Mouse (Mus musculus): ENCODE results near the gene Cntfr. TPM values are rescaled to one million over a fixed set of nuclear protein-coding genes. Genes with fewer than 3 reads are reported as not detected.
"Not testable (repeated sequence)": the region's sequence is repeated elsewhere in the genome, so short reads cannot be mapped to it uniquely, and the experiment has no call there.

Cntfr gene
- total RNA-seq, 2 experiments from 2014 or later, result 3.9 to 4.0 TPM

GRCm38 (mm10) chr4:41708192-41708745, 11.4 kb upstream of the Cntfr start:
- peak; percentile 40 for DNase-seq

GRCm38 (mm10) chr4:41707011-41707535, 10.2 kb upstream of the Cntfr start:
- DNase-seq, result peak; percentile 70

- DNase-seq, result no peak
These were observed 9.2 kb upstream of the Cntfr start for GRCm38 (mm10) chr4:41705922-41706754.

- DNase-seq, result no peak
These were observed 7.8 kb upstream of the Cntfr start for GRCm38 (mm10) chr4:41704651-41705050.

GRCm38 (mm10) chr4:41702226-41702625, 5.3 kb upstream of the Cntfr start:
- DNase-seq, result not testable (repeated sequence)

- DNase-seq, result not testable (repeated sequence)
These were observed 3.3 kb upstream of the Cntfr start for GRCm38 (mm10) chr4:41700224-41700623.

DNA sequence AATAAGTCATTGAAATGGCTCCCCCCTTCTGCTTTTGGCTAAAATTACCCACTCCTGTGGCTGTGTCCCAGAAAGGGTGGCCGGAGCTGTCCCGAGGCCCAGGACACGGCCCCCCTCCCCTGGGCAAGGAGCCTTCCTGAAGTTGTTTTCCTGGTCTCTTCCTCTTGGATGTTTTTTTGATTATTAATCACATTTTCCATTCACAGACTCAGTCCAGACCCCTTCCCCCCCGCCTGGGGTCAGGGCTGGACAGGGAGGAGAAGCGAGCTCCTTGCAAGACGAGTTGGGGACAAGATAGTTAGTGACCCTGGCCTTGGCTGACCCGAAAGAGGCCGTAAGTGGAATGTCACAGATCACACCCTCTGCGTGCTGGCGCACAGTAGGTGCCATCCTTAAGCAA, 2.9 kb upstream of the Cntfr start, which contains the start of gene Il11ra1:
Gene Il11ra1 (plus strand): TSS at position 207 of the 400 bp plus-strand sequence.
- not testable (repeated sequence) for DNase-seq

GRCm38 (mm10) chr4:41698421-41699016, 1.6 kb upstream of the Cntfr start:
- peak; percentile 43 for DNase-seq

DNA sequence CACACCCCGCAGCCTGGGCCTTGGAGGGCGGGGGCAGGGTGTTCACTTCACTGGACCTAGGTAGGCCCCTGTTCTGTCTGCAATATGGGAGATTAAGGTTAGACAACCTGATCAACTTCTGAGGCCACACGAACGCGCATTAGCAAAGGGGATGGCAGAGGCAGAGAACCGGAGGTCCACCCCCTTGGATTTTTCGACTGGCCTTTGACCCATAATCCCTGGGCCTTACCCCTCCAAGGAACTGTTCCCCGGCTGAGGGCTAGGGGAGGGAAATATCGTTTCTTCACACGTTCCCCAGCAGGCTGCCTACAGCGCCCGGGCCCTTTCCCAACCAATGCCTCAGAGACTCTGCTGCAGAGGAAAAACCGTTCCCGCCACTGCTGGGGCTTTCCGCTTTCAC, 437 bp downstream of the Cntfr start:
- not testable (repeated sequence) for DNase-seq

DNA sequence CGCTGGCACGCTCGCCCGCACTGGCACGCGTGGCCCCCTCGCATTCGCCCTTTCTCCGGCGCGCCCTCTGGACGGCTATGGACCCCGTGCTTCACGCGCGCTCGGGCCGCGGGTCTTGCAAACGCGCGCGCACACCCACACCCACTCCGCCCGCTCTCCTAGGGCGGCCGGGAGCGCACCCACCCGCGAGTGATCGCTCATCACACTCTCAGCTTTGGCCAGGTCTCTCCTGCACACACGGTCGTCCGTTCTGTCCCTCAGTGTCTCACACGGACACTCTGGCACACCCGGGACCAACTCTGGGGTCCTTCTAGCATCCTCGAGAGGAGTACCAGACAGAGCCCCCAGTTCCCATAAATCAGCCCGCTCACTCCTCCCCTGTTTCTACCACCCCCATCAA, 1.1 kb downstream of the Cntfr start:
- DNase-seq, result not testable (repeated sequence)

- DNase-seq, result not testable (repeated sequence)
These were observed 3.4 kb downstream of the Cntfr start for GRCm38 (mm10) chr4:41693511-41693910.

DNA sequence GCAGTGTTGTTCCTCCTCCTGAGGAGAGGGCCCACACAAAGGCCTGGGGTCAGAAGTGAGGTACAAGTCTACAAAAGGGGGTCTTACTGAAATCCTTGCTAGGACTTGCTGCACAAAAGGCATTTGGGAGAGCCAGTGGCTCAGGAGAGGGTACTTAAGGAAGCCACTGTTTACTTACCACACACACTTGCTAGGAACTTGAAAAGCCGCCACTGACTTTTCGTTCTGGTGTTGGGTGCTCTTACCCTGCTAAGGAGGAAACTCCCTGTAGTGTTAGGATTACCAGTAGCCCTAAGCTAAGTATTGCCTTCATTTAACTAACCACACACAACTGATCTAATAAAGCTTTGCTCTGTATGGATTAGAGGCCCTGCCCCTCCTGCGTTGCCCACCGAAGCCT, 6.9 kb downstream of the Cntfr start:
- not testable (repeated sequence) for DNase-seq

GRCm38 (mm10) chr4:41688562-41688961, 8.3 kb downstream of the Cntfr start:
- not testable (repeated sequence) for DNase-seq

GRCm38 (mm10) chr4:41685882-41686492, 10.9 kb downstream of the Cntfr start:
- not testable (repeated sequence) for DNase-seq

DNA sequence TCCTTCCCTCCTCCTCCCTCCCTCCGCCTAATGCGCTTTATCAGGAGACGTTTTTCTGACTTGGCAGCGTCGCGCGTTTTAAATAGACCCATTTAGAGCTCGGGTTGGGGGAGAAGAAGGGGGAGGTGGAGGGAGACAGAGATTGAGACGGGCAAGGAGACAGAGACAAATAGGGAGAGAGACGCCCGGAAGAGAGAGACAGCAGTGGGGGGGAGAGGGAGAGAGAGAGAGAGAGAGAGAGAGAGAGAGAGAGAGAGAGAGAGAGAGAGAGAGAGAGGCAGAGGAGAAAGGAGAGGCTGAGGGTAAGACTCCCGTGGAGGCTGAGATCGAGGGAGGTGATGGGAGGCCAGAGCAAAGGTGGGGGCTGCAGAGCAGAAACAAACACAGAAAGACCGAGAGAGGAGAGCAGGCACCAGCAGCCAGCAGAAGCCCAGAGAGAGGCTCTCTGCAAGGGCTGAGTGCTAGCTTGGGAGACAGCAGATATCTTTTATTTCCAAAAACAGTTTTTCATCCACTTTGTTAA, 11.9 kb downstream of the Cntfr start:
- DNase-seq, result not testable (repeated sequence)

DNA sequence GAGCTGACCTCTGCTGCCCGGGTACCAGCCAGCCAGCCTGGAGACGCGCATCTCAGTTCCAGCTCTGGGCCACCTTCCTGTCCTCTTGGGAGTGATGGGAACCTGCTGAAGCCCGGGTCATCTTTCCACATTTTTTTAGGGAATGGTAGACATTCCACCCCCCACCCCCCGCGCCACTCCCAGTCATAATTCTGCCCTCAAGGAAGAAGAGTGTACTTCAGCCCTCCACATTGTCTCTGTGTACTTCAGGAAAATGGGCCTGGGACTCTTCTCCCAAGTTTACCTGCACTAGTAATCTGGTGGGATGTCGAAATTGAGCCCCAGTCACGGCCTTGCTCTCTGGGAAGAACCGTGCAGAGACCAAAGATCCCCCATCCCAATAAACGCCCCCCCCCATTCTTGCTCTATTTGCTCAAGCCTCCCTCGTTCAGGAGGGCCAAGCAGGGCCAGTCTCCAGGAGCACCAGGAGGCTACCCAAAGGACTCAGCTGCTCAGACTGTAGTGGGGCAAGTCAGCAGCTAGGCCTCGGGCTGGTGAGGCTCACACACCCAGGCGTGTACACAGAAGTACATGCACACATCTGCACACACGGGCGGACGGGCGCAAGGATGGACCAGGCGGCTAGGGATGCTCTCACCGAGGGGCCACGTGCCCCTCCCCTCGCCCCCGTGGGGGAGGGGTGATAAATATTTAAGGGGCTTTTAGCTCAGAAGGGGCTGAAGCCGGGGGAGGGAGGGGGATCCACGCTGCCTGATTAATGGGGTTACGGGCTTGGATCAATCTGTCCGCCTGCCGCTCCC, 12.6 kb downstream of the Cntfr start:
- DNase-seq, result not testable (repeated sequence)

- not testable (repeated sequence) for DNase-seq
These were observed 13.6 kb downstream of the Cntfr start for GRCm38 (mm10) chr4:41683303-41683702.

DNA sequence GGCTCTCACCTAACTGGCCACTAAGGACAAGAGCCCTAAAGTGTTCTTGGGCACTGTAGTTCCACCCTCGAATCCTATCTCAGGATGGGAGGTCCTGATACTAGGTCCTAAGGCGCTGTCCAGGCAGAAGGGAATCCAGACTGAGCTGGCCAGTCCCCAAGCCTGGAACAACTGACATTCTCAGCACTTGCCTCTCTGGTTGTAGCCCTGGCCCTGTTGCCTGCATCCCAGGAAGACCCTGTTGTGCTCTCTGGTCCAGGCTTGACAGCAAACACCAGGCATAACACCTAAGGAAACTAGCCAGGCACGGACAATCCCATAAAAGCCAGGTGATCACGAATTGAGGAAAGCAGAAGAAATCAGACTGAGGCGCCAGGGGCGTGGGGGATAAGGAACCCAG, 14.1 kb downstream of the Cntfr start:
- DNase-seq, result no peak

DNA sequence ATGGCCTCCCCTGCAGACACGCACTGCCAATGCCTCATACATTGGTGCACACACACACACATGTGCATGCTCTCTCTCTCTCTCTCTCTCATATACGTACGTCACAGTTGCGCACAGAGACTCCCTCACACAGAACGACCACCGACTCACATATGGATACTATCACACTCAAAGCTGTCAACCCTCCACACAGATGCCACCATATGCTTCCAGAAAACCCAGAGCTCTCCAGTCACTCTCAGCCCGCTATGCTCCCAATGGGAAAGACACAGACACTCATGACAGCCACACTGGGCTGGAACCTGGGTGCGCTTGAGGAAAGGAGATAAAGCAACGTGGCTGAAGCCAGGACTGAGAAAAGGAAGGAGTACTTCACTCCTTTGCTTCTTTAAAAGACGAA, 14.9 kb downstream of the Cntfr start:
- DNase-seq, result no peak

DNA sequence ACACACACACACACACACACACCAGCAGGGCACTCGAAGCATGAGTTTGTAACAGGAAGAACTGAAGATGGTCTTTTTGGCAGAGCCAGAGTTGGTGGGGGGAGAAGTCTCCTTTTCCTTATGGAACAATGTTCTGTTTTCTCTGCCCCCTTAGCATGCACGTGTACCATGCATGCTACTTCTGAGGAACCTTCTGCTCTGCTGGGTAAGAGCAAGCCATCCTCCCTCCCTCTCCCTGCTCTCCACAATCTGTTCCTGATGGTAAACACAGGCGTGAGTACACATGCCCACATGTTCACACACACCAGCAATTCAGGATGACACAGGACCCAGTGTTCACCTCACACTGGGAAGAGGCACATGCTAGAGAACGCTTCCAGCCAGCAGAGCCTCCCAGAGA, 15.7 kb downstream of the Cntfr start:
- no peak for DNase-seq

DNA sequence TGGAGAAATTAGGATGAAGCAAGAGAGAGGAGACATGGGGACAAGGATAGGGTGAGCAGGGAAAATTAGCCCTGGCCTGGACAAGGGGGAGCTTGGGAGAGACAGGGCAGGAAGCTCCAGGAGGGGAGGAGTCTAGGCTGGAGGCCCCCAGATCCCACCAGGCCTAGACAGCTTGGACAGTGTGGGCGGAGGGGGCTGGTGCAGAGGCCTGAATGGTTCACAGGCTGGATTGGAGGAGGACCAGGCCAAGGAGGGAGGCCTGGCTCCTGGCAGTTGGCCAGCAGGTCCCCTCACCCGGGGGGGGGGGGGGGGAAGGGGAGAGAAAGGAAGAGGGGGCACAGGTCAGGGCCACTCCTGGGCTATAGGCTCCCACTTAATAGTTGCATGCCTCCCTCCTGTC, 17.6 kb downstream of the Cntfr start:
- DNase-seq, result no peak

DNA sequence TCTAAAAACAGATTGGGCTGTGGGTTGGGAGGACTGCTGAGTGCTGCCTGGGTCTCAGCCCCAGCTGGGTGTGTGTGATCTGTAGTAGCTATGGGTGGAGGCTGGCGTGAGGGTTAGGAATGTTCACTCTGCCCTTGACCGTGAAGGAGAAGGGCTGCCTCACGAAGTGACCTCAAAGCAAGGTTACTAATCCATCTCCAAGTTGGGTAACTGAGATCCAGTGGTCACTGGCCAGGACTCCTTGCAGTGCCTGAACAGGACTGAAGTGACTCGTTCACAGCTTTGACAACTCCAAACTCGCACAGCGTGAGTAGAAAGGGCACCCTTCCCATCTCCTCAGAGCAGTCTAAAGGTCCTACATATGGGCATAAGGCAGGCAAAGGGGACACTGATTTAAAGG, 18.0 kb downstream of the Cntfr start:
- DNase-seq, result no peak

All from heart, postnatal 4 days (tissue).